Mouse (Mus musculus) frontal cortex, postnatal 25 days (tissue): ENCODE measurements around the gene Ctdnep1.
"Not testable (repeated sequence)": the region's sequence is repeated elsewhere in the genome, so short reads cannot be mapped to it uniquely, and the experiment has no call there.

Experiments
- DNase-seq, 2 experiments: peaks; one replicate each; pipeline ENCODE4 v3.0.0; 2022; ENCODE audit warnings: low spot score in 2 of 2

Gene Ctdnep1

DNA sequence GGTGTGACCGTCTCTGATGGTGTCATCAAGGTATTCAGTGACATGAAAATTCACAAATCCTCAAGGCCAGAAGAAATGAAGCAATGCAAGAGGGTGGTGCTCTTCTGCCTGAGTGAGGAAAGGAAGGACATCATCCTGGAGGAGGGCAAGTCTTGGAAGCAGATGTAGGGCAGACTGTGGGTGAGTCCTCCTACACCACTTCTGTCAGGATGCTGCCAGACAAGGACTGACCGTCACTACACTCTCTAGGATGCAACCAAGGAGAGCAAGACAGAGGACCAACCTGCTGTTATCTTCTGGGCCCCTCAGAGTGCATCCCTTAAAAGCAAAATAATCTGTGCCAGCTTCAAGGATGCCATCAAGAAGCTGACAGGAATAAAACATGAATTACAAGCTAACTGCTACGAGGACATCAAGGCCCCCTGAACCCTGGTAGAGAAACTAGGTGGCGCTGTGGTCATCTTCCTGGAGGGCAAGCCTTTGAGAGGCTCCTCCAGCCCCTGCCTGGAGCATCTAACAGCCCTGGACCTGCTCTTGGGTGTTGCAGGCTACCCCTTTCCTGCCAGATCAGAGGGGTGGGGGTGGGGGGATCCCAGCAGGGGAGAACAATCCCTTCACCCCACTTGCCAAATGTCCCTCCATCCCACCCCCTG lies 30.0 kb upstream of the Ctdnep1 start:
- DNase-seq, result no peak

GRCm38 (mm10) chr11:69952274-69952673 lies 28.7 kb upstream of the Ctdnep1 start:
- DNase-seq, result no peak

- no peak for DNase-seq
Observed at GRCm38 (mm10) chr11:69953267-69953915, 27.6 kb upstream of the Ctdnep1 start.

- not testable (repeated sequence) for DNase-seq
Observed at GRCm38 (mm10) chr11:69955618-69956017, 25.3 kb upstream of the Ctdnep1 start.

DNA sequence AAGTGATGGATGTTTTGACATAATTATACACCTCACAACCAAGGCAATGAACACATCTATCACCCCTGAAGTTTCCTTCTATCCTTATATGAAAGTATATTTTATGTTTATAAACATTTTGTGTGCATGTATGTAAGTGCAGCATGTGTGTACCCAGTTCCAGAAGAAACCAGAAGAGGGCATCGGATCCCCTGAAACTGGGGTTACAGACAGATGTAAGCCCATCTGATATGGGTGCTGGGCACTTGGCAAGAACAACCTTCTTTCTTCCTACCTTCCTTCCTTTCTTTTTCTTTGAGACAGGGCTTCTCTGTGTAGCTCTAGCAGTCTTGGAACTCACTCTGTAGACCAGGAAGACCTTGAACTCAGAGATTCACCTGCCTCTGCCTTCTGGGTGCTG lies 24.7 kb upstream of the Ctdnep1 start:
- no peak for DNase-seq

GRCm38 (mm10) chr11:69960616-69961015 lies 20.3 kb upstream of the Ctdnep1 start:
- DNase-seq, result no peak

DNA sequence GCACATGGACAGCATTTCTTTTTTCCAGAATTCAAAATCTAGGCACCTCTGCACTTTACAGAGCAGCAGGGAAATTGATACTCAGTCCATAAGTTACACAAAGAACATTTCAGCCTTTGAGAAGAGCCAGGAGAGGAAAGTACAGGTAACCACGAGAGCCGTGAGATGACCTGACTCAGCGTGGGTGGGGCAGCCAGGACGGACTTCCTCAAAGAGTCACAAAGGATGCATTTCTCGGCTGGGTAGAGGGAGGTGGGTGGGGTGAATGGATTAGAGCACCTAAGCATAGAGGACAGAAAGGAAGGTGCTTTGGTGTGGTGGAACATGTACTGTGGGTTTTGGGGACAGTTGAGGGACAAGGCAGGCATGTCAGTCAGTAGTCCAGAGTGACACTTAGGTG lies 19.1 kb upstream of the Ctdnep1 start:
- DNase-seq, result no peak

DNA sequence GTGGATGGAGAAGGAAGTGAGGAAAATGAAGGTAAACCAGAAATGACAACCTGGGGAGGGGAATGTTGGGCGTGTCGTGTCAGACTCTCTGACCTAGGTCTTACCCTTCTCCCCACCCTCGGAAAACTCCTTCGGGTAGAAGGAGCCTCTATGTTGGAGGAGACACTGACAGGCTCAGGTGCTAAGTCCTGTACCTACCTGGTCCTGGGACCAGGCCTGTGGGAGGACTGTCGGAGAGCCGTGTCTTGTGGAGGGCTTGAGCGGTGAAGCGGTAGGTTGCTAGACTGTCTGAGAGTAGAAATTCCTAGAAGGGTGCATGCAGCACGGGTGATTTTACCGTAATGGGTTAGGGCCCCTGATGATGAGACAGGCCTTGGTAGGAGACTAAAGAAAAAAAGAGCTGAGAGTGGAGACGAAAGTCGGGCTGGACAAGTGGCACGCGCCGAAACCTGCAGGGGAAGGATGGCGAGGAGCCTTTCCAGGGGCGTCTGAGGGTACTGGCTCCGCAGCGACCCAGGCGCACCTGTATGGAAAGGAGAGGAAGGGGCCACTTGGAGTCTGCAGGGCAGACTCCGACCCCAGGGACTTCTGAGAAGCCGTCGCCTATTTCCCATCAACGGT lies 16.2 kb upstream of the Ctdnep1 start, which contains the start of gene Cldn7:
Gene Cldn7, plus strand, starts transcription at position 130 of the 621 bp plus-strand sequence.
- DNase-seq, result no peak

GRCm38 (mm10) chr11:69965271-69966005 lies 15.5 kb upstream of the Ctdnep1 start:
- DNase-seq, result no peak

GRCm38 (mm10) chr11:69966006-69966859 lies 14.7 kb upstream of the Ctdnep1 start:
- DNase-seq, result no peak

DNA sequence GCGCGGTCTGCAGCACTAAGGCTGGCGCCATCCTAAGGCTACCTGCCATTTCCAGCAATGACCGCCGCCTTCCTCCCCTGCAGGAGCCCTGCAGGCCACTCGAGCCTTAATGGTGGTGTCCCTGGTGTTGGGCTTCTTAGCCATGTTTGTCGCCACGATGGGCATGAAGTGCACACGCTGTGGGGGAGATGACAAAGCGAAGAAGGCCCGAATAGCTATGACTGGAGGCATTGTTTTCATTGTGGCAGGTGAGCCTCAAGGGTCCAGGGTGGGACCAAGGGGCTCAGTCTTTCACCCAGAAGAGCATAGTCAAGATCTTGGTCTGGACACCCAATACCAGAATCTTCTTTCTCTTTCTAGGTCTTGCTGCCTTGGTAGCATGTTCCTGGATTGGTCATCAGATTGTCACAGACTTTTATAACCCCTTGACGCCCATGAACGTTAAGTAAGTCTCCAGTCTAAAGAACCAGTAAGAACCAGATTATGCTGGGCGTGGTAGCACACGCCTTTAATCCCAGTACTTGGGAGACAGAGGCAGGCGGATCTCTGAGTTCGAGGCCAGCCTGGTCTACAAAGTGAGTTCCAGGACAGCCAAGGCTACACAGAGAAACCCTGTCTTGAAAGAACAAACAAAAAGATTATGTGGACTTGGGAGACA lies 14.0 kb upstream of the Ctdnep1 start:
- no peak for DNase-seq

GRCm38 (mm10) chr11:69968793-69969192 lies 12.2 kb upstream of the Ctdnep1 start:
- no peak for DNase-seq

GRCm38 (mm10) chr11:69970222-69970621 lies 10.7 kb upstream of the Ctdnep1 start:
- DNase-seq, result no peak

- no peak for DNase-seq
Observed at GRCm38 (mm10) chr11:69970775-69971174, 10.2 kb upstream of the Ctdnep1 start.

DNA sequence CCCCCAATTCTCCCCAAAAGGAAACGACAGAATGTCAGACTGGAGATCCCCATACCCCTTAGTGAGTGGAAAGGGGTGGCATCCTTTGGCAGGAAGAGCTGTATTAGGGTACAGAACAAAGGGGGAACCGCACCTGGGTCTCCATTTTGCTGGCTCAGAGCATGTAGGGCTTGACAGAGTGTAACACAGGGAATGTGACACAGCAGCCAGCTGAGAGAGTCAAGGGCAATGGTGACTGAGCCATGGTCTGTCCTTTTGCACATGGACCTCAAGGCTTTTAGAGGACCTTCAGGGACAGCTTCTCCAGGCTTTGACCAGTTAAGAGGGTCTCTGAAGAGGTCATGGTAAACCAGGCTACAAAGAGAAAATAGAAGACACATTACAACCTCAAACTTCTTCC lies 6.0 kb upstream of the Ctdnep1 start:
- no peak for DNase-seq

- DNase-seq, result no peak
Observed at GRCm38 (mm10) chr11:69976271-69976670, 4.7 kb upstream of the Ctdnep1 start.

DNA sequence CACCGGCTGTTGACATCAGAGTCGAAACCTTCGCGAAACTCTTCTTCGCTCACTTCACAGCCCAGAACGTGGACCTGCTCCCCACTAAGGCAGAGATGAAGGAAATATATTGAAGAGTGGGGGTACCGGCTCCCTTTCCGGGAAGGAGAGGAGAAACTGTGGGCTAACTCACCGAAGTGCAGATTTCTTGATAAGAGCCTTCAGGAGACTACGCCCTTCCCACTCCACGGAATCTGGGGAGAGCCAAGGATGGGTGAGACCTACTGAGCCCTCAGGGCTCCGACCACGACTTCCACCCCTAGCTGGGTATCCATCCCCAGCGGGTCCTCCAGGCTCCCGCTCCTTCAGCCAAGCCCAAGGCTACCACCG lies 1.1 kb upstream of the Ctdnep1 start:
- DNase-seq, result no peak

GRCm38 (mm10) chr11:69980196-69981140 lies 488 bp upstream of the Ctdnep1 start:
- DNase-seq, result peak; percentile 99 to 100

DNA sequence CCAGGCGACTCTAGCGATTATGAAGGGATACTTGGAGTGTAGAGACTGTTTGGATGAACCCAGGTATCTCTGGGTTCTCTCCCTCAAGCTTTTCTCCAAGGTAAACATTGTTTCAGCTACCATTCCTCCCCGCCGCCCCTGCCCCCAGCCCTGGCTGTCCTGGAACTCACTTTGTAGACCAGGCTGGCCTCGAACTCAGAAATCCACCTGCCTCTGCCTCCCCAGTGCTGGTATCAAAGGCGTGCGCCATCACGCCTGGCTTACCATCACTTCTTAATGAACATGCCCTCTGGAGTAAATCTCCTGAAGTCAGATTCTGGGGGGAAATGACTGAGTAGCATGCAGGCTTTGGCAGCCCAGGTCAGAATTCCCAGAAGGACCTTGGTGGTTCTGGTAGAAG lies 1.3 kb downstream of the Ctdnep1 start, which contains the start of gene Elp5:
Gene Elp5, minus strand, starts transcription at position 293 of the 400 bp plus-strand sequence.
- DNase-seq, result no peak

DNA sequence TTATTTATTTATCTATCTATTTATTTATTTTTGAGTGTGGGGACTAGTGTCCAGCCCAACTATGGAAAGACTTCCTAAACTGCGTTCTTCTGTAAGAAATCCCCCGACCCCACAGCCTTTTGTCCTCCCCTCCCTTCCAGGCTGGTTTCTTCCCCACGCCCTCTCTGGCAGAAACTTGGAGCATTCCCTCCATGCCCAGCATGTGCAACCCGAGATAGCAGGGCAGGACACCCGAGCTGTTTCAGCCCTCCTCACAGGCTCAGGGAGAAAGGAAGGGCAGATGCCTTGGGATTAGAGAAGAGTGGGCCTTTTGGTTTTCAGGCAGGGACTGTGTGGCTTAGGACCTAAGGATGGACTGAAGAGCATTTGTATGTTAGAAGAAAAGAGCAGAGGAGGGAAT lies 1.9 kb downstream of the Ctdnep1 start:
- DNase-seq, result no peak
